Mouse (Mus musculus): ENCODE results near the gene Gja3. TPM values are rescaled to one million over a fixed set of nuclear protein-coding genes. Genes with fewer than 3 reads are reported as not detected.

Gja3 gene
- polyA plus RNA-seq (2015; fragmentation: Nextera tagmentation; extraction: Ambion mirVana): 0.50 and 1.6 TPM in 2 replicates

GRCm38 (mm10) chr14:57057563-57058321 is at the start of gene Gja3:
Gene Gja3, minus strand, starts transcription at chr14:57058100.
- peak within 1 kb of the TSS; percentile 88 for H3K4me2 ChIP-seq (ENCODE audit: low read length)
- H3K36me3 ChIP-seq (ENCODE audit: control insufficient read depth, insufficient read depth, low read length): no peaks in the 10 kb centered on the region
- H3K9me3 ChIP-seq (ENCODE audit: control insufficient read depth, low read length): no peaks in the 10 kb centered on the region
- H3K4me3 ChIP-seq (ENCODE audit: low read length): peak within 1 kb of the TSS; percentile 48
- H3K9ac ChIP-seq (ENCODE audit: low read depth, low read length): peak within 1 kb of the TSS; percentile 50; the same call in 1 of the 2 replicates
- WGBS: under 1% methylated on average over 75 of the region's 79 CpGs
- H3K27ac ChIP-seq (ENCODE audit: low read depth, low read length): no peak within 1 kb of the TSS
- H3K4me1 ChIP-seq (ENCODE audit: control insufficient read depth, insufficient read depth, low read depth, low read length): peaks cover 10% of the 10 kb centered on the region
- H3K27me3 ChIP-seq (replicated peaks; ENCODE audit: control insufficient read depth, insufficient read depth, low read length): peaks cover 40% of the 10 kb centered on the region
- peak; percentile 60 for ATAC-seq

- Histone ChIP-seq H3K4me3 (ENCODE audit: low read length) (no peak overlapping the region), H3K27ac (ENCODE audit: low read depth, low read length) (no peak overlapping the region), H3K27me3 (replicated peaks; ENCODE audit: control insufficient read depth, insufficient read depth, low read length) (peaks cover 39% of the 10 kb centered on the region), H3K4me2 (ENCODE audit: low read length) (no peak overlapping the region), H3K36me3 (ENCODE audit: control insufficient read depth, insufficient read depth, low read length) (no peaks in the 10 kb centered on the region), H3K4me1 (ENCODE audit: control insufficient read depth, insufficient read depth, low read depth, low read length) (peaks cover 9% of the 10 kb centered on the region), H3K9me3 (ENCODE audit: control insufficient read depth, low read length) (no peaks in the 10 kb centered on the region), H3K9ac (ENCODE audit: low read depth, low read length) (no peak overlapping the region)
- no peak for ATAC-seq
- 81% methylated on average over 8 of the region's 8 CpGs for WGBS
Measured at GRCm38 (mm10) chr14:57107091-57107490, 49.2 kb upstream of the Gja3 start.

- 44% methylated on average over 11 of the region's 11 CpGs for WGBS
- H3K36me3 ChIP-seq (ENCODE audit: control insufficient read depth, insufficient read depth, low read length): no peaks in the 10 kb centered on the region
- H3K9me3 ChIP-seq (ENCODE audit: control insufficient read depth, low read length): no peaks in the 10 kb centered on the region
- H3K4me1 ChIP-seq (ENCODE audit: control insufficient read depth, insufficient read depth, low read depth, low read length): peaks cover 9% of the 10 kb centered on the region
- no peak for ATAC-seq
- no peak overlapping the region for H3K9ac ChIP-seq (ENCODE audit: low read depth, low read length)
- H3K4me2 ChIP-seq (ENCODE audit: low read length): no peak overlapping the region
- H3K27ac ChIP-seq (ENCODE audit: low read depth, low read length): no peak overlapping the region
- no peak overlapping the region for H3K4me3 ChIP-seq (ENCODE audit: low read length)
- H3K27me3 ChIP-seq (replicated peaks; ENCODE audit: control insufficient read depth, insufficient read depth, low read length): peaks cover 42% of the 10 kb centered on the region
Measured at GRCm38 (mm10) chr14:57105721-57106120, 47.8 kb upstream of the Gja3 start.

- no peak overlapping the region for H3K27ac ChIP-seq (ENCODE audit: low read depth, low read length)
- no peaks in the 10 kb centered on the region for H3K9me3 ChIP-seq (ENCODE audit: control insufficient read depth, low read length)
- H3K4me3 ChIP-seq (ENCODE audit: low read length): peak overlapping the region; percentile 69
- peaks cover 9% of the 10 kb centered on the region for H3K4me1 ChIP-seq (ENCODE audit: control insufficient read depth, insufficient read depth, low read depth, low read length)
- peak overlapping the region; percentile 100; the same call in 1 of the 2 replicates for H3K4me2 ChIP-seq (ENCODE audit: low read length)
- WGBS: 9% methylated on average over 14 of the region's 14 CpGs
- H3K27me3 ChIP-seq (replicated peaks; ENCODE audit: control insufficient read depth, insufficient read depth, low read length): peaks cover 42% of the 10 kb centered on the region
- H3K9ac ChIP-seq (ENCODE audit: low read depth, low read length): no peak overlapping the region
- no peak for ATAC-seq
- no peaks in the 10 kb centered on the region for H3K36me3 ChIP-seq (ENCODE audit: control insufficient read depth, insufficient read depth, low read length)
Measured at GRCm38 (mm10) chr14:57105111-57105510, 47.2 kb upstream of the Gja3 start.

DNA sequence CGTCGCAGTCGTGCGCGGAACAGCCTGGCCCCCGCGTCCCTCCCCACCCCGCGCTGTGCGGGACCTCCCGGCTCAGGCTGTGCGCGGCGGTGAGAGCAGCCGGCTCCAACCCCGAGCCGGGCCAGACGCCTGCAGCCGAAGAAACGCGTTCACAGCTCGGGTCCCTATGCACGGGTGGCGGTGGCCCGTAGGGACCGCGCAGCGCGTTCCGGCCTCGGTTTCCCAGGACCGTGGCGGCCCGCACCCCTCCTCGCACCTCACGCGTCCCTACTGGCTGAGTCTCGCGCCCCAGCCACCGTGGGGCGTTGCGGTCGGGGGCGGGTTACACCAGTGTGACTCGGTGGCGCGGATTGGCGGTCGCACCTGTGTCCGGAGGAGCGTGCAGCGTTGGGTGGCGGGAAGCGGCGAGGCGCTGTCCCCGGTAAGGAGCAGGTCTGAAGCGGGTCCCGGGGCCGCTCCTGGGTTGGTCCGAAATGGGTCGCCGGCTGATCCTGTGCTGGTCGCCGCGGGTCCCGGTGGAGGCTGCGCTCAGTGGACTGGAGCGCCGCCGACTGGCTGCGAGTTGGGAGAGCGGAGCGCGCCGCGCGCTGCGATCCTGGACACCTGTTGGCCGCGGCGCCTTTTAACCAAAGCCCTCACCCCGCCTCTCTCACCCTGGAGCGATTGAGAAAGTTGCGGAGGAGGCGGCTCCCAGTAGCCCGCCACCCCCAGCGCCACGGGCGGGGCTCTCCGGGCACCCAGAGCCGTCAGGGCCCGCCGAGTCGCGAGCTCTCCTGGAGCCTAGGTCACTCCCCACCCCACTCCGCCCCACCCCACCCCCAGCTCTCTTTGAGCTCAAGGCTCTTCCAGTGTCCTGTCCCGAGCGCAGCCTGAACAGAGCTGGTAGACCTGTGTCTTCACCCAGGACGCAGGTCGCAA is 46.5 kb upstream of the Gja3 start, which contains the start of gene Gjb2:
Gjb2 (minus strand) TSS at position 597 of the 918 bp plus-strand sequence.
- peaks cover 9% of the 10 kb centered on the region for H3K4me1 ChIP-seq (ENCODE audit: control insufficient read depth, insufficient read depth, low read depth, low read length)
- no peaks in the 10 kb centered on the region for H3K9me3 ChIP-seq (ENCODE audit: control insufficient read depth, low read length)
- H3K9ac ChIP-seq (ENCODE audit: low read depth, low read length): peak within 1 kb of the TSS; percentile 57
- under 1% methylated on average over 61 of the region's 101 CpGs for WGBS
- peak within 1 kb of the TSS; percentile 69 for H3K4me3 ChIP-seq (ENCODE audit: low read length)
- H3K27ac ChIP-seq (ENCODE audit: low read depth, low read length): no peak within 1 kb of the TSS
- peak within 1 kb of the TSS; percentile 100 for H3K4me2 ChIP-seq (ENCODE audit: low read length)
- no peaks in the 10 kb centered on the region for H3K36me3 ChIP-seq (ENCODE audit: control insufficient read depth, insufficient read depth, low read length)
- peak; percentile 79 for ATAC-seq
- peaks cover 42% of the 10 kb centered on the region for H3K27me3 ChIP-seq (replicated peaks; ENCODE audit: control insufficient read depth, insufficient read depth, low read length)

DNA sequence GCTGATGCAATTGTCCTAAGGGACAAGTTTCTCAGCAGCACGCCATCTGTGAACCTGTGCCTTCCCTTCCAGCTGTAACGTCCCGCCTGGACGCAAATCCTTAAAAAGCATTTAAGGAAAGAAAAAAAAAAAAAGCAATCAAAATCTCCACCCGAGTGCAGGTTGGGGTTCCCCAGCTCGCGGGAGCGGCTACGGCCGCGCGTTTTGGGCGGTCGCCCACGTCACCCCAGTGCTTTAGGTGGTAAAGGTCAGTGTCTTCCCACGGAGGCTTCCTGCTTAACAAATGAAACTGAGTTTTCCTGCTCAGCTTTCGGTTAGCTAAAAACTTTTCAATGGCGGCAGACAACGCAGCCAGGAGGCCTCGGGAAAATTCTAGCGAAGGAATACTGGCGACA is 45.8 kb upstream of the Gja3 start:
- H3K9ac ChIP-seq (ENCODE audit: low read depth, low read length): peak overlapping the region; percentile 57
- H3K9me3 ChIP-seq (ENCODE audit: control insufficient read depth, low read length): no peaks in the 10 kb centered on the region
- WGBS: under 1% methylated on average over 22 of the region's 22 CpGs
- H3K27me3 ChIP-seq (replicated peaks; ENCODE audit: control insufficient read depth, insufficient read depth, low read length): peaks cover 42% of the 10 kb centered on the region
- no peak for ATAC-seq
- peak overlapping the region; percentile 69 for H3K4me3 ChIP-seq (ENCODE audit: low read length)
- H3K4me1 ChIP-seq (ENCODE audit: control insufficient read depth, insufficient read depth, low read depth, low read length): peaks cover 9% of the 10 kb centered on the region
- peak overlapping the region; percentile 100 for H3K4me2 ChIP-seq (ENCODE audit: low read length)
- no peak overlapping the region for H3K27ac ChIP-seq (ENCODE audit: low read depth, low read length)
- H3K36me3 ChIP-seq (ENCODE audit: control insufficient read depth, insufficient read depth, low read length): no peaks in the 10 kb centered on the region

DNA sequence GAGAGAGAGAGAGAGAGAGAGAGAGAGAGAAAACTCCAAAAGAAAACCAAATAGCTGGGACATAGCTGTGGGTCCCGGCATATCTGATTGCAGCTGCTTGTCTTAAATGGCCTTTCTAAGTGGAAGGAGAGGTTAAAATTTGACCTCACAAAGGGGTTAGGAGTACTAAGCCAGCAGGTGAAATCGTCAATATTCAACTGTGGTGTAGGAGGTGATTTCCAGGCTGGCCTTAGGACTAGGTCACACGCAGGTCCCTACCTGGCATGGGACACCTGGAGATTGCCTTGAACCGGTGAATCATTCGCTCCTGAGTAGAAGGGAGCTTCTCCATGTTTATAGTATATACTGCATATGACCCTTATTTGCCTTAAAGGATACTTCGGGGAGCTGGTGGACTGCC is 45.2 kb upstream of the Gja3 start:
- peaks cover 9% of the 10 kb centered on the region for H3K4me1 ChIP-seq (ENCODE audit: control insufficient read depth, insufficient read depth, low read depth, low read length)
- peaks cover 42% of the 10 kb centered on the region for H3K27me3 ChIP-seq (replicated peaks; ENCODE audit: control insufficient read depth, insufficient read depth, low read length)
- H3K4me2 ChIP-seq (ENCODE audit: low read length): no peak overlapping the region; the same call in 1 of the 2 replicates
- no peak overlapping the region for H3K9ac ChIP-seq (ENCODE audit: low read depth, low read length)
- H3K9me3 ChIP-seq (ENCODE audit: control insufficient read depth, low read length): no peaks in the 10 kb centered on the region
- H3K4me3 ChIP-seq (ENCODE audit: low read length): no peak overlapping the region; the same call in 1 of the 2 replicates
- 57% methylated on average over 6 of the region's 6 CpGs for WGBS
- no peak for ATAC-seq
- H3K36me3 ChIP-seq (ENCODE audit: control insufficient read depth, insufficient read depth, low read length): no peaks in the 10 kb centered on the region
- no peak overlapping the region for H3K27ac ChIP-seq (ENCODE audit: low read depth, low read length)

DNA sequence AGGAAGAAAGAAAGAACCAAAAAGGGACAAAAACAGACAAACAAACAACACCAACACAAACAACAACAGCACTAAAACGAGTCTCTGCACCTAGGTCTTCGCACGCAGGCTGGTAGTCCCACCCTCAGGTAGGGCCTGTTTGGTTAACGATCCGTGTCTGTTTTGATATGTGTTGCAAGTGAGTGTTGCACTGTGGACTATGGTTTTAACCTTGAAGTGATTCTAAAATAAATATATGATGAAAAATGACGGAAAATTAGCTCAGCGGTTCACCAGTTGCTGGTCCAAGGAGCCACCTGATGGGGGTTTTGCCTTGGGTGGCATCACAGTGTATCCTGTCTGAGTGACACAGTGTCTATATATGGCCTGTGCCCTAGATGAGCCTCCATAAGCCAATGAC is 43.7 kb upstream of the Gja3 start:
- 87% methylated on average over 7 of the region's 7 CpGs for WGBS

GRCm38 (mm10) chr14:57095855-57096254 is 38.0 kb upstream of the Gja3 start:
- WGBS: 80% methylated on average over 4 of the region's 4 CpGs
- H3K27ac ChIP-seq (ENCODE audit: low read depth, low read length): no peak overlapping the region
- H3K27me3 ChIP-seq (replicated peaks; ENCODE audit: control insufficient read depth, insufficient read depth, low read length): no peaks in the 10 kb centered on the region
- no peaks in the 10 kb centered on the region for H3K4me1 ChIP-seq (ENCODE audit: control insufficient read depth, insufficient read depth, low read depth, low read length)
- no peak overlapping the region for H3K4me2 ChIP-seq (ENCODE audit: low read length)
- H3K9me3 ChIP-seq (ENCODE audit: control insufficient read depth, low read length): no peaks in the 10 kb centered on the region
- no peak overlapping the region for H3K9ac ChIP-seq (ENCODE audit: low read depth, low read length)
- no peak overlapping the region for H3K4me3 ChIP-seq (ENCODE audit: low read length)
- no peak for ATAC-seq
- no peaks in the 10 kb centered on the region for H3K36me3 ChIP-seq (ENCODE audit: control insufficient read depth, insufficient read depth, low read length)

More for the DNA sequence above, 43.7 kb upstream of the Gja3 start:
- H3K4me2 ChIP-seq (ENCODE audit: low read length): no peak overlapping the region
- H3K36me3 ChIP-seq (ENCODE audit: control insufficient read depth, insufficient read depth, low read length): no peaks in the 10 kb centered on the region
- no peak overlapping the region for H3K27ac ChIP-seq (ENCODE audit: low read depth, low read length)
- no peak for ATAC-seq
- peaks cover 38% of the 10 kb centered on the region for H3K27me3 ChIP-seq (replicated peaks; ENCODE audit: control insufficient read depth, insufficient read depth, low read length)
- no peak overlapping the region for H3K9ac ChIP-seq (ENCODE audit: low read depth, low read length)
- H3K9me3 ChIP-seq (ENCODE audit: control insufficient read depth, low read length): no peaks in the 10 kb centered on the region
- no peak overlapping the region for H3K4me3 ChIP-seq (ENCODE audit: low read length)
- H3K4me1 ChIP-seq (ENCODE audit: control insufficient read depth, insufficient read depth, low read depth, low read length): peaks cover 9% of the 10 kb centered on the region
